Mouse (Mus musculus) midbrain, embryonic 13.5 days (tissue): ENCODE measurements around the gene Cwc22. TPM values are rescaled to one million over a fixed set of nuclear protein-coding genes. Genes with fewer than 3 reads are reported as not detected.

Source experiments
- ATAC-seq: fragments of 200-750 bp; cut with Nextera tagmentation; 2 replicates; pipeline ENCODE4 v1.8.0; 2017; ENCODE audit warnings: mild to moderate bottlenecking, moderate TSS enrichment, moderate library complexity
- H3K27ac ChIP-seq: fragments of 300-500 bp; sonication (generic); 2 replicates; pipeline ENCODE4 v1.5.1; 2015; ENCODE audit warnings: inconsistent platforms, mild to moderate bottlenecking, moderate library complexity
- H3K27me3 ChIP-seq: fragments of 300-500 bp; sonication (generic); 2 replicates; pipeline ENCODE4 v1.6.1; 2015; ENCODE audit warnings: mild to moderate bottlenecking, inconsistent platforms
- H3K36me3 ChIP-seq: fragments of 300-500 bp; sonication (generic); 2 replicates; pipeline ENCODE4 v1.6.1; 2015; ENCODE audit warnings: mild to moderate bottlenecking, inconsistent platforms
- H3K4me1 ChIP-seq: fragments of 300-500 bp; sonication (generic); replicated peaks from 2 replicates; pipeline ENCODE4 v1.6.1; 2015; ENCODE audit warnings: inconsistent platforms
- H3K4me2 ChIP-seq: fragments of 300-500 bp; sonication (generic); replicated peaks from 2 replicates; pipeline ENCODE4 v1.6.1; 2015; ENCODE audit warnings: moderate library complexity, mild to moderate bottlenecking, inconsistent platforms
- H3K4me3 ChIP-seq: fragments of 300-500 bp; sonication (generic); replicated peaks from 2 replicates; pipeline ENCODE4 v1.5.1; 2015; ENCODE audit warnings: mild to moderate bottlenecking, inconsistent platforms
- H3K9ac ChIP-seq: fragments of 300-500 bp; sonication (generic); replicated peaks from 2 replicates; pipeline ENCODE4 v1.6.1; 2015; ENCODE audit warnings: mild to moderate bottlenecking, inconsistent platforms
- H3K9me3 ChIP-seq: fragments of 300-500 bp; sonication (generic); 2 replicates; pipeline ENCODE4 v1.6.1; 2016; ENCODE audit warnings: mild to moderate bottlenecking, inconsistent platforms
- WGBS: fragments of 180-500 bp; shearing (Covaris S2); methylation state at CpG from one replicate; pipeline ENCODE4 v1.1.7; 2015; 5-methylcytosine and 5-hydroxymethylcytosine counted together
- polyA plus RNA-seq: library from polyadenylated mRNA; unstranded; fragments of >200 nt; fragmentation: Nextera tagmentation; extraction: Ambion mirVana; gene quantifications from 2 replicates; pipeline ENCODE4 v1.2.1, GENCODE M21; 2015

The Cwc22 gene
- polyA plus RNA-seq, 1 experiment from 2014 or later: 26.7 TPM

GRCm38 (mm10) chr2:77889949-77890348, 56.2 kb downstream of the Cwc22 start:
- Histone ChIP-seq H3K4me2 (no peak overlapping the region), H3K9me3 (no peaks in the 10 kb centered on the region), H3K4me1 (no peaks in the 10 kb centered on the region), H3K4me3 (no peak overlapping the region), H3K9ac (no peak overlapping the region), H3K36me3 (peaks cover 29% of the 10 kb centered on the region), H3K27ac (no peak overlapping the region), H3K27me3 (no peaks in the 10 kb centered on the region)
- WGBS: 98% methylated on average over 6 of the region's 6 CpGs
- no peak for ATAC-seq

- H3K4me2 ChIP-seq: no peak overlapping the region
- peaks cover 23% of the 10 kb centered on the region for H3K36me3 ChIP-seq
- H3K9me3 ChIP-seq: no peaks in the 10 kb centered on the region
- no peak overlapping the region for H3K27ac ChIP-seq
- H3K4me1 ChIP-seq: no peaks in the 10 kb centered on the region
- no peak overlapping the region for H3K4me3 ChIP-seq
- no peak for ATAC-seq
- 95% methylated on average over 5 of the region's 5 CpGs for WGBS
- no peaks in the 10 kb centered on the region for H3K27me3 ChIP-seq
- H3K9ac ChIP-seq: no peak overlapping the region
Observed at GRCm38 (mm10) chr2:77889401-77889800, 56.8 kb downstream of the Cwc22 start.

- H3K27ac ChIP-seq: no peak overlapping the region
- H3K9ac ChIP-seq: no peak overlapping the region
- no peaks in the 10 kb centered on the region for H3K4me1 ChIP-seq
- 91% methylated on average over 2 of the region's 2 CpGs for WGBS
- no peak overlapping the region for H3K4me2 ChIP-seq
- no peak for ATAC-seq
- H3K36me3 ChIP-seq: peaks cover 19% of the 10 kb centered on the region
- no peak overlapping the region for H3K4me3 ChIP-seq
- H3K9me3 ChIP-seq: no peaks in the 10 kb centered on the region
- H3K27me3 ChIP-seq: no peaks in the 10 kb centered on the region
Observed at GRCm38 (mm10) chr2:77888826-77889225, 57.3 kb downstream of the Cwc22 start.

GRCm38 (mm10) chr2:77888056-77888455, 58.1 kb downstream of the Cwc22 start:
- Histone ChIP-seq H3K9ac (no peak overlapping the region), H3K4me1 (no peaks in the 10 kb centered on the region), H3K4me2 (no peak overlapping the region), H3K27me3 (no peaks in the 10 kb centered on the region), H3K36me3 (peaks cover 11% of the 10 kb centered on the region), H3K4me3 (no peak overlapping the region), H3K27ac (no peak overlapping the region), H3K9me3 (no peaks in the 10 kb centered on the region)
- ATAC-seq: no peak
- 93% methylated on average over 6 of the region's 6 CpGs for WGBS

GRCm38 (mm10) chr2:77887166-77887565, 59.0 kb downstream of the Cwc22 start:
- 96% methylated on average over 4 of the region's 4 CpGs for WGBS
- H3K4me2 ChIP-seq: no peak overlapping the region
- H3K27ac ChIP-seq: no peak overlapping the region
- no peak overlapping the region for H3K4me3 ChIP-seq
- no peaks in the 10 kb centered on the region for H3K4me1 ChIP-seq
- no peak for ATAC-seq
- 0 out of 2 replicates have a peak, but pooled peaks cover 4% of the 10 kb centered on the region for H3K36me3 ChIP-seq
- H3K9me3 ChIP-seq: no peaks in the 10 kb centered on the region
- no peaks in the 10 kb centered on the region for H3K27me3 ChIP-seq
- H3K9ac ChIP-seq: no peak overlapping the region

- WGBS: 92% methylated on average over 10 of the region's 10 CpGs
- no peak for ATAC-seq
- H3K9me3 ChIP-seq: no peaks in the 10 kb centered on the region
- no peak overlapping the region for H3K4me2 ChIP-seq
- no peak overlapping the region for H3K4me3 ChIP-seq
- H3K36me3 ChIP-seq: no peaks in the 10 kb centered on the region
- H3K27me3 ChIP-seq: no peaks in the 10 kb centered on the region
- H3K4me1 ChIP-seq: no peaks in the 10 kb centered on the region
- no peak overlapping the region for H3K27ac ChIP-seq
- no peak overlapping the region for H3K9ac ChIP-seq
Observed at GRCm38 (mm10) chr2:77885491-77886130, 60.6 kb downstream of the Cwc22 start.

- no peak overlapping the region for H3K9ac ChIP-seq
- no peaks in the 10 kb centered on the region for H3K36me3 ChIP-seq
- ATAC-seq: no peak
- no peaks in the 10 kb centered on the region for H3K27me3 ChIP-seq
- no peak overlapping the region for H3K27ac ChIP-seq
- WGBS: 93% methylated on average over 6 of the region's 6 CpGs
- H3K4me3 ChIP-seq: no peak overlapping the region
- H3K4me2 ChIP-seq: no peak overlapping the region
- no peaks in the 10 kb centered on the region for H3K4me1 ChIP-seq
- H3K9me3 ChIP-seq: no peaks in the 10 kb centered on the region
Observed at GRCm38 (mm10) chr2:77885036-77885435, 61.1 kb downstream of the Cwc22 start.

- H3K27me3 ChIP-seq: no peaks in the 10 kb centered on the region
- WGBS: 90% methylated on average over 3 of the region's 3 CpGs
- no peak overlapping the region for H3K27ac ChIP-seq
- H3K9me3 ChIP-seq: no peaks in the 10 kb centered on the region
- ATAC-seq: no peak
- H3K9ac ChIP-seq: no peak overlapping the region
- H3K4me2 ChIP-seq: no peak overlapping the region
- H3K36me3 ChIP-seq: no peaks in the 10 kb centered on the region
- no peaks in the 10 kb centered on the region for H3K4me1 ChIP-seq
- no peak overlapping the region for H3K4me3 ChIP-seq
Observed at GRCm38 (mm10) chr2:77884491-77884890, 61.7 kb downstream of the Cwc22 start.

GRCm38 (mm10) chr2:77882961-77883360, 63.2 kb downstream of the Cwc22 start:
- Histone ChIP-seq H3K27ac (no peak overlapping the region), H3K9ac (no peak overlapping the region), H3K4me1 (no peaks in the 10 kb centered on the region), H3K4me2 (no peak overlapping the region), H3K36me3 (no peaks in the 10 kb centered on the region), H3K9me3 (no peaks in the 10 kb centered on the region), H3K27me3 (no peaks in the 10 kb centered on the region), H3K4me3 (no peak overlapping the region)
- no peak for ATAC-seq
- WGBS: 91% methylated on average over 4 of the region's 4 CpGs

- Histone ChIP-seq H3K36me3 (no peaks in the 10 kb centered on the region), H3K4me2 (no peak overlapping the region), H3K4me3 (no peak overlapping the region), H3K27ac (no peak overlapping the region), H3K9ac (no peak overlapping the region), H3K27me3 (no peaks in the 10 kb centered on the region), H3K9me3 (no peaks in the 10 kb centered on the region), H3K4me1 (no peaks in the 10 kb centered on the region)
- no peak for ATAC-seq
- WGBS: 86% methylated on average over 5 of the region's 5 CpGs
Observed at GRCm38 (mm10) chr2:77881301-77882199, 64.6 kb downstream of the Cwc22 start.

- Histone ChIP-seq H3K27me3 (no peaks in the 10 kb centered on the region), H3K4me1 (no peaks in the 10 kb centered on the region), H3K4me2 (no peak overlapping the region), H3K27ac (no peak overlapping the region), H3K9me3 (no peaks in the 10 kb centered on the region), H3K4me3 (no peak overlapping the region), H3K36me3 (no peaks in the 10 kb centered on the region), H3K9ac (no peak overlapping the region)
- 77% methylated on average over 1 of the region's 1 CpGs for WGBS
- no peak for ATAC-seq
Observed at GRCm38 (mm10) chr2:77880351-77880750, 65.8 kb downstream of the Cwc22 start.

GRCm38 (mm10) chr2:77879736-77880135, 66.4 kb downstream of the Cwc22 start:
- no peaks in the 10 kb centered on the region for H3K9me3 ChIP-seq
- H3K4me1 ChIP-seq: no peaks in the 10 kb centered on the region
- 75% methylated on average over 5 of the region's 5 CpGs for WGBS
- no peak overlapping the region for H3K4me2 ChIP-seq
- no peak for ATAC-seq
- no peaks in the 10 kb centered on the region for H3K36me3 ChIP-seq
- H3K4me3 ChIP-seq: no peak overlapping the region
- H3K9ac ChIP-seq: no peak overlapping the region
- H3K27me3 ChIP-seq: no peaks in the 10 kb centered on the region
- H3K27ac ChIP-seq: no peak overlapping the region
